Mouse (Mus musculus) hindbrain, embryonic 13.5 days (tissue): ENCODE data around the gene Spsb2. TPM values are rescaled to one million over a fixed set of nuclear protein-coding genes. Genes with fewer than 3 reads are reported as not detected.
A peak's percentile ranks its signal among the peaks of the same experiment; 100 is the strongest.

Experiments used
- ATAC-seq: fragments of 200-750 bp; cut with Nextera tagmentation; 2 replicates; pipeline ENCODE4 v1.8.0; 2017; ENCODE audit warnings: moderate TSS enrichment; ENCODE audit not compliant: low FRiP score
- H3K27ac ChIP-seq: fragments of 300-500 bp; sonication (generic); 2 replicates; pipeline ENCODE4 v1.5.1; 2015; ENCODE audit warnings: inconsistent platforms, mild to moderate bottlenecking, moderate library complexity
- H3K27me3 ChIP-seq: fragments of 300-500 bp; sonication (generic); 2 replicates; pipeline ENCODE4 v1.6.1; 2015; ENCODE audit warnings: mild to moderate bottlenecking, inconsistent platforms
- H3K36me3 ChIP-seq: fragments of 300-500 bp; sonication (generic); 2 replicates; pipeline ENCODE4 v1.6.1; 2015; ENCODE audit warnings: mild to moderate bottlenecking, inconsistent platforms
- H3K4me1 ChIP-seq: fragments of 300-500 bp; sonication (generic); replicated peaks from 2 replicates; pipeline ENCODE4 v1.6.1; 2015; ENCODE audit warnings: inconsistent platforms
- H3K4me2 ChIP-seq: fragments of 300-500 bp; sonication (generic); 2 replicates; pipeline ENCODE4 v1.6.1; 2015; ENCODE audit warnings: inconsistent platforms, mild to moderate bottlenecking, moderate library complexity
- H3K4me3 ChIP-seq: fragments of 300-500 bp; sonication (generic); 2 replicates; pipeline ENCODE4 v1.5.1; 2015; ENCODE audit warnings: mild to moderate bottlenecking, inconsistent platforms
- H3K9ac ChIP-seq: fragments of 300-500 bp; sonication (generic); 2 replicates; pipeline ENCODE4 v1.6.1; 2015; ENCODE audit warnings: mild to moderate bottlenecking, inconsistent platforms
- H3K9me3 ChIP-seq: fragments of 300-500 bp; sonication (generic); 2 replicates; pipeline ENCODE4 v1.6.1; 2016; ENCODE audit warnings: inconsistent platforms
- WGBS: fragments of 180-500 bp; shearing (Covaris S2); methylation state at CpG from one replicate; pipeline ENCODE4 v1.1.7; 2015; 5-methylcytosine and 5-hydroxymethylcytosine counted together
- polyA plus RNA-seq: library from polyadenylated mRNA; unstranded; fragments of >200 nt; fragmentation: Nextera tagmentation; extraction: Ambion mirVana; gene quantifications from 2 replicates; pipeline ENCODE4 v1.2.1, GENCODE M21; 2015

Spsb2 gene
- 7.8 and 8.4 TPM in 2 replicates for polyA plus RNA-seq

- peak within 1 kb of the TSS; percentile 83 for H3K27ac ChIP-seq
- H3K27me3 ChIP-seq: no peaks in the 10 kb centered on the region
- WGBS: 3% methylated on average over 28 of the region's 29 CpGs
- peaks cover 14% of the 10 kb centered on the region for H3K36me3 ChIP-seq
- peak within 1 kb of the TSS; percentile 72 for H3K9ac ChIP-seq
- H3K4me3 ChIP-seq: peak within 1 kb of the TSS; percentile 49
- no peaks in the 10 kb centered on the region for H3K9me3 ChIP-seq
- peak within 1 kb of the TSS; percentile 83 for H3K4me2 ChIP-seq
- H3K4me1 ChIP-seq: peaks cover 58% of the 10 kb centered on the region
- peak; percentile 11 for ATAC-seq
Observed at GRCm38 (mm10) chr6:124808358-124809012, at the start of gene Spsb2. Gene Spsb2, plus strand, starts transcription at chr6:124808661.

DNA sequence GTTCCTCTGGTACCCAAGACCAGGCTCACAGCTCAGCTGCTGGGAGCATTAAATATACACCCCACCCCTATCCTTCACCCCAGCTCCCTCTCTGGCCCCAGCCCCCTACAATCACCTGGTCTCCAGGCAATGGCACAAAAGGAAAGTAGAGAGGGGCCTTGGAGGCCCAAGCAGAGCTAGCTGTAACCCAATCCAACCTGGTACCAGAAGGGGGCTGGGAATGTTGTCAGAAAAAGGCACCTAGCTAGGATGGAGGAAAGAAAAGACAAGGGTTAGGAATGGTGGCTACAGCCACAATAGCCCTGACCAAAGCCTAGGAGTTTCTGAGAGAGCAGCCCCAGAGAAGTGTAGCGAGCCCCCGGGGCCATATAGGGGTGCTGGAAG, 49.6 kb upstream of the Spsb2 start:
- Histone ChIP-seq H3K36me3 (0 out of 2 replicates have a peak, but pooled peaks cover under 1% of the 10 kb centered on the region), H3K4me2 (peak overlapping the region; percentile 92), H3K9ac (0 out of 2 replicates have a peak overlapping the region, but pooled peaks have one; percentile 2), H3K4me1 (peaks cover 42% of the 10 kb centered on the region), H3K9me3 (no peaks in the 10 kb centered on the region), H3K27ac (peak overlapping the region; percentile 99), H3K4me3 (no peak overlapping the region), H3K27me3 (peaks cover 12% of the 10 kb centered on the region; the same call in 1 of the 2 replicates)
- 69% methylated on average over 2 of the region's 2 CpGs for whole genome bisulfite sequencing
- ATAC-seq: no peak

DNA sequence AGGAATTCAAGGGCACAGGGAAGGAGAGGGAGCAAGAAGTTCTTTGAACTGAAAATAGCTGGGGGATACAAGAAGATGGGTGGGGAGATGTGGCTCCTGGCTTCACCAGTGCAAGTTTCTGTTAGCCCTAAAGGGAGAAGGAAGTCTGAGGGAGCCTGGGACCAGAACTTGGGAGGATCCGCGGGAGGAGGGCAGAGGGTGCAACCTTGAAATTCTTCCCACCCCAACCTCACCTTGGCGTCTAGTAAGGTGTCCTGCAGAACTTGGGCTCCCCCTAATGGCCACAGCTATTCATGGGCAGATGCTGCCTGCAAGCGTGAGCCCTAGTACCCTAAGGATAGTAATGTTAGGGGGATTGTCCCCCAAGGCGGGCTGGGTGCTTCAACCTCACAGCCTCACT, 49.2 kb upstream of the Spsb2 start:
- H3K9ac ChIP-seq: 0 out of 2 replicates have a peak overlapping the region, but pooled peaks have one; percentile 2
- no peaks in the 10 kb centered on the region for H3K9me3 ChIP-seq
- H3K27me3 ChIP-seq: peaks cover 12% of the 10 kb centered on the region; the same call in 1 of the 2 replicates
- no peak overlapping the region for H3K4me3 ChIP-seq
- WGBS: 3% methylated on average over 5 of the region's 5 CpGs
- H3K36me3 ChIP-seq: no peaks in the 10 kb centered on the region
- peak overlapping the region; percentile 99 for H3K27ac ChIP-seq
- H3K4me1 ChIP-seq: peaks cover 38% of the 10 kb centered on the region
- ATAC-seq: no peak
- 0 out of 2 replicates have a peak overlapping the region, but pooled peaks have one; percentile 92 for H3K4me2 ChIP-seq

GRCm38 (mm10) chr6:124765951-124766350, 42.5 kb upstream of the Spsb2 start:
- no peak overlapping the region for H3K4me3 ChIP-seq
- no peak overlapping the region for H3K9ac ChIP-seq
- H3K27ac ChIP-seq: no peak overlapping the region
- 84% methylated on average over 7 of the region's 7 CpGs for WGBS
- H3K9me3 ChIP-seq: no peaks in the 10 kb centered on the region
- ATAC-seq: no peak
- no peaks in the 10 kb centered on the region for H3K36me3 ChIP-seq
- no peak overlapping the region for H3K4me2 ChIP-seq
- H3K4me1 ChIP-seq: peaks cover 32% of the 10 kb centered on the region
- H3K27me3 ChIP-seq: peaks cover 28% of the 10 kb centered on the region

DNA sequence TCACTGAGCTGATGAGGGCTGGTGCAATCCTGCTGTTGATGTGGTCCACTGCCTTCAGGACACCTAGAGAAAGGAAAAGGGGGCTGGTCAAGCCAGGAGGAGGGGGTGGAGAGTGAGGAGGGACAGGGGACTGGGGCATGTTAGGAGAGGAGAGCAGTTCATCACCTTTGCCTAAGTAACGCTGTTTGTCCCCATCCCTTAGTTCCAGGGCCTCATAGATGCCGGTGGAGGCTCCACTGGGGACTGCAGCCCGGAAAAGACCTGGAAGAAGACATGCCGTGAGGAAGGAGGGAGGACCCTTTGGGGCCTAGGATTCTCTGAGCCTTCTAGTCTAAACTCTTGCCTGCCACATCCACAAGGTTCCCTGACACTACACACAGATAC, 40.9 kb upstream of the Spsb2 start:
- Histone ChIP-seq H3K9ac (peak overlapping the region; percentile 81), H3K4me3 (no peak overlapping the region; the same call in 1 of the 2 replicates), H3K27ac (no peak overlapping the region), H3K27me3 (peaks cover 18% of the 10 kb centered on the region), H3K36me3 (no peaks in the 10 kb centered on the region), H3K4me1 (peaks cover 32% of the 10 kb centered on the region), H3K4me2 (peak overlapping the region; percentile 72), H3K9me3 (no peaks in the 10 kb centered on the region)
- no peak for ATAC-seq
- 43% methylated on average over 4 of the region's 4 CpGs for WGBS

DNA sequence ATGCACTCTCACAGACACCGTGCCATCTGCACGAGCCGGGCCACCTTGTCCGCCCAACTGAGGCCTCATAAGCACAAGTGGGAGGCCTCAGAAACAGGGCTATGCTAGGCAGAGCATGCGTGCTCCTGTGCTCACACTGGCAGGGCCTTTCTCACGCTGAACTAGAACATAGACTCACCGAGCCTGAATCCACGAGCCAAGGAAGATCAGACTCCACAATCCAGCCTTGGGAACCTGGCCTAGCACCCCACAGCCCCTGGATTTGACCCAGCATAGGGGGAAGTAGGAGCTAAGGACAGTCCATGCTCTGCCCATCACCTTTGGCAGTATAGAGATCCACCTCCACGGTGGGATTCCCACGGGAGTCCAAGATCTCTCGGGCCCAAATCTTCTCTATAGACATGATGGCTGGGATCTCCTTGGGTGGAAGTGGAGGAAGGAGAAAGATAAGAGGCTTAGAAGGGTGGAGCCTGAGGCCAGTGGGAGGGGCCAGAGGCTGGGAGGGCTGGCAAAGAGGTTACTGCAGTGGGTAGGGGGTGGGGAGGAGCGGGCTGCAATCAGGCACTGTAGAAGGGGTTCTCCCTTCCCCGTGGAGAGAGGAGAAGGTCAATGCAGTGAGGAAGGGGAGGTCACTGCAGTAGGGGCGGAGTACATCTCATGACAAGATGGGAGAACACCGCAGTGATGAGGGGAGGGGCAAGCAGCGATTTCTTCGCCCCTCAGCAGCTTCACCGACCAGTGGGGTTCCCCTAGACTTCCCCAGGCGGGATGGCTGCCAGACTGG, 40.3 kb upstream of the Spsb2 start:
- peaks cover 32% of the 10 kb centered on the region for H3K4me1 ChIP-seq
- H3K9me3 ChIP-seq: no peaks in the 10 kb centered on the region
- whole genome bisulfite sequencing: 27% methylated on average over 19 of the region's 19 CpGs
- peaks cover 15% of the 10 kb centered on the region for H3K27me3 ChIP-seq
- peak overlapping the region; percentile 40; the same call in 1 of the 2 replicates for H3K27ac ChIP-seq
- H3K9ac ChIP-seq: peak overlapping the region; percentile 81
- ATAC-seq: peak; percentile 21
- H3K4me2 ChIP-seq: peak overlapping the region; percentile 72
- peak overlapping the region; percentile 55 for H3K4me3 ChIP-seq
- H3K36me3 ChIP-seq: no peaks in the 10 kb centered on the region

DNA sequence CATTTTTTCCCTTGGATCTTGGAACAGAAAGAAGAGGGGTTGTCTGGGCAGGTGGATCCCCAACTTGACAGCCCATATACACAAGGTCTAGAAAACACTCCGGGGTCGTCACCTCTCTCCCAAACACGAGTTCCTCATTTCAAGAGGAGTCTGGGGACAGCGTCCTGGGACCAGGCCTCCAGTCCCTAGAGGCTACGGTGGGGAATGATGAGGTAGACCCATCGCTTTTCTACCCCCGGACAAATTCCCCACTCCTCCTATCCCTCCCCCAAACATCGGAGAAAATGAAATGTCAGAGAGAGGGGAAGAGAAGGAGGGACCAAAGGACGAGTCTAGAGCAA, 39.8 kb upstream of the Spsb2 start:
- peak overlapping the region; percentile 55 for H3K4me3 ChIP-seq
- H3K36me3 ChIP-seq: no peaks in the 10 kb centered on the region
- H3K27ac ChIP-seq: 0 out of 2 replicates have a peak overlapping the region, but pooled peaks have one; percentile 40
- ATAC-seq: peak; percentile 10
- peak overlapping the region; percentile 81 for H3K9ac ChIP-seq
- WGBS: 4% methylated on average over 9 of the region's 9 CpGs
- peaks cover 15% of the 10 kb centered on the region for H3K27me3 ChIP-seq
- H3K4me2 ChIP-seq: peak overlapping the region; percentile 72
- peaks cover 32% of the 10 kb centered on the region for H3K4me1 ChIP-seq
- no peaks in the 10 kb centered on the region for H3K9me3 ChIP-seq

DNA sequence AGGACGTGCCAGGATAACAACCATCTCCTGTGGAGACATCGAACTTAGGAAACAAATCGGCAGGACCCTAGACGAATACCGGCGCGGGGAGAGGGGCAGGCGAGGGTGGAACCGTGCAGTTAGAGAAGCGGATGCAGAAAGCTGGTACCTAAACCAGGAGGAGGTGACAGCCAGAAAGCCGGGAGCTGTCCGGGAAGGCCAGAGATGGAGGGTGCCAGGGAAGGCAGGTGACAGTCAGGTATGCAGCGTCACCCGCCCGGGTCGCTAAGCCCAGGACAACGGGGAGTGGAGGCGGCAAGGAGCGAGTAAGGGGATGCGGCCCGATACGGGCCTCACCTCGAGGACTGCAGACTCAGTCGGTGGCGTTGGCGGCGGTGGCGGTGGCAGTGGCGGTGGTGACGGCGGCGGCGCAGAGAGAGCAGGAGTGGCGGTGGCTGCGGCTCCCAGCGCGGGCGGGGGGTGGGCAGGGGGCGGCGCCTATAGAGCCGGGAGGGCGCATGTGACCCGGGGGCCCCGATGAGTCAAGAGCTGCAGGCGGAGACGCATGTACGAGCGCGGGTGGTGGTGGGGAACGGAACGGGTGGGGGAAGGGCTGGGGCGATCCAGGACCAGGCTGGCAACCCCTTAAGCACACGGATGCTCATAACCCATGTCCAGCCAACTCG, 39.2 kb upstream of the Spsb2 start, which contains the start of gene Eno2:
Eno2 (minus strand) TSS at position 573 of the 665 bp plus-strand sequence.
- Histone ChIP-seq H3K4me1 (peaks cover 32% of the 10 kb centered on the region), H3K9me3 (no peaks in the 10 kb centered on the region), H3K4me2 (peak within 1 kb of the TSS; percentile 72), H3K4me3 (peak within 1 kb of the TSS; percentile 55), H3K27ac (peak within 1 kb of the TSS; percentile 77), H3K9ac (peak within 1 kb of the TSS; percentile 81), H3K36me3 (no peaks in the 10 kb centered on the region), H3K27me3 (peaks cover 15% of the 10 kb centered on the region)
- WGBS: under 1% methylated on average over 51 of the region's 54 CpGs
- peak; percentile 82 for ATAC-seq

- Histone ChIP-seq H3K9me3 (no peaks in the 10 kb centered on the region), H3K27me3 (peaks cover 15% of the 10 kb centered on the region), H3K4me2 (peak overlapping the region; percentile 72), H3K4me1 (peaks cover 32% of the 10 kb centered on the region), H3K9ac (peak overlapping the region; percentile 81), H3K27ac (peak overlapping the region; percentile 77; the same call in 1 of the 2 replicates), H3K4me3 (peak overlapping the region; percentile 55), H3K36me3 (no peaks in the 10 kb centered on the region)
- ATAC-seq: no peak
- WGBS: 65% methylated on average over 7 of the region's 7 CpGs
Observed at GRCm38 (mm10) chr6:124770013-124770412, 38.4 kb upstream of the Spsb2 start.

GRCm38 (mm10) chr6:124770511-124770910, 38.0 kb upstream of the Spsb2 start:
- Histone ChIP-seq H3K27me3 (peaks cover 15% of the 10 kb centered on the region), H3K27ac (no peak overlapping the region), H3K9ac (no peak overlapping the region), H3K4me3 (no peak overlapping the region), H3K36me3 (no peaks in the 10 kb centered on the region), H3K9me3 (no peaks in the 10 kb centered on the region), H3K4me2 (no peak overlapping the region), H3K4me1 (peaks cover 32% of the 10 kb centered on the region)
- 91% methylated on average over 15 of the region's 15 CpGs for WGBS
- no peak for ATAC-seq

DNA sequence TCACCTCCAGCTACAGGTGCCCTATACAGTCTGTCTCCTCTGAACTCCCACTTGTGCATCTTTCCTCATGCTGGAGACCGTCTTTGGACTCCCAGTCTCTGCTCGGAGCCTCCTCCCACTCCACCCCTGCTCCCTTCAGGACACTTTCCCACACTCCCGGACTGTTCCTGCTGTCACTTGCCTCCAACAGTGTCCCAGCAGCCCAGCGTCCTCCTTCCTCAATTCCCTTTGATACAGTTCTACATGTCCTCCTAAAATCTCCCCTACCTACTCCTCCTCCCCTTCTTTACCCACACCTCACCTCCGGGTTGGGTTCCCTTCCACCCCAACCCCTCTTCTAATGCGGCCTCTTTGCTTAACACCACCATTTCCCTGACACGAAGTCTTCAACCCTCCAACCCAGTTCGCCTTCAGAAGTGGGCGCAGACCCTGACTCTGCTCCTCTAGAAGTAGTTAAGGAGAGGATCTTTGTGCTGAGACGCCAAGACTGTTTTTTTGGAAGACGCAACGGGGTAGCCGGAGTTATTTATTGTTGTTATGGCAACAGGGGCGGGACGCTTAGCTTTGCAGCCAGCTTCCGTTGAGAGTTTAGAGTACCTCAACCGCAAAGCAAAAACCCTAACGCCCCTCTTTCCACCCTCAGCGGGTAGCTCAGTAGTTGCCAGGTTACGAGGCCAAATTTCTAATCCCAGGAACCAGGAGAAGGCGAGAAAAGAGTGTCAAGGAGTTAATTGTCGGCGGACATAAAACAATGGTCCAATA, 29.1 kb upstream of the Spsb2 start, which contains the start of gene Lrrc23:
Lrrc23 (minus strand) TSS at position 506 of the 762 bp plus-strand sequence.
- peak within 1 kb of the TSS; percentile 38 for H3K4me3 ChIP-seq
- peak within 1 kb of the TSS; percentile 61 for H3K9ac ChIP-seq
- H3K27me3 ChIP-seq: peaks cover 22% of the 10 kb centered on the region
- 0 out of 2 replicates have a peak within 1 kb of the TSS, but pooled peaks have one; percentile 12 for H3K27ac ChIP-seq
- peak; percentile 73 for ATAC-seq
- peaks cover 19% of the 10 kb centered on the region for H3K4me1 ChIP-seq
- H3K9me3 ChIP-seq: no peaks in the 10 kb centered on the region
- H3K4me2 ChIP-seq: peak within 1 kb of the TSS; percentile 62
- WGBS: 2% methylated on average over 23 of the region's 23 CpGs
- no peaks in the 10 kb centered on the region for H3K36me3 ChIP-seq
